Mouse (Mus musculus) central nervous system, embryonic 14 days (tissue): ENCODE data around the gene Brwd1. TPM values are rescaled to one million over a fixed set of nuclear protein-coding genes. Genes with fewer than 3 reads are reported as not detected.

ENCODE experiments used
- polyA plus RNA-seq: library from polyadenylated mRNA; depleted of rRNA; stranded (reverse); fragments of >200 nt; gene quantifications from 2 replicates; pipeline ENCODE4 v1.2.3, GENCODE M21; 2012; rRNA removed

The Brwd1 gene
- polyA plus RNA-seq: 139 and 145 TPM in 2 replicates

DNA sequence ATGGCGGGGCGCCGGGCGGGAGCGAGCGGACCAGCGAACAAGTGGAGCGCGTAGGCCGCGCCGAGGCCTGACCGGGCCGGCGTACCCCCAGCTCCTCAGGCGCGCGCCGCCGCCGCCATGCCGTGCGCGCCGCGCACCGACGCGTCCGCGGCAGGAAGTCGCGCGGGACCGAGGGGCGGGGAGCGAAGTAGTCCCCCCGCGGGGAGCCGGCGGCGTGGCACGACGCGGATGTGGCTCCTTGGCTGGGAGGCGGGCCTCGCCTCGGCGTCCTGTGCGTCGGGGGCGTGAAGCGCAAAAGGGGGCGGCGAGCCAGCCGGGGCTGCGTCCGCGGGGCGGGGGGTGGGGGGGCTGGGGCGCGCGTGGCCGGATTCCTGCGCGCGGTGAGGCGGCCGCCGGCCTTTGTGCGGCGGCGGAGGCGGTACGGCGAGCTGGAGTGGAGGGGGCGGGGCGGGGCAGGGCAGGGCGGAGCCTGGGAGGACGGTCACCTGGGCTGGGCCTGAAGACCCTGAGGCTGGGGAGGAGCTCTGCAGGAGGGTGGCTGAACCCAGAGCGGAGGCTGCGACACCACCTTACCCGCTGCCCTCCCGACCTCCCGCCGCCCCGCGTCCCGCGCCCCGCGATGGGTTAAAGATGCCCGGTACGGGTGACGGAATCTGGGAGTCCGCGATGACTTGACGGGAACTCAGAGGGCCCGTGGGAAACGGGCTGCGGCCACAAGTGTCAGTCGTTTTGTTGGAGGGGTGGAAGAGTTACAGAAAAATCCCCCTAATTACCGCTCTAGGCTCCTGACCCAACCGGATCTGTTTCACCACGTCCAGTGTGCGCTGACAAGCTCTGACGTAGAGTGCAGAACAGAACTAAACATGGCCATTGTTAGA is at the start of gene Brwd1:
TSS of gene Brwd1 (minus strand) at position 226 of the 878 bp plus-strand sequence.

DNA sequence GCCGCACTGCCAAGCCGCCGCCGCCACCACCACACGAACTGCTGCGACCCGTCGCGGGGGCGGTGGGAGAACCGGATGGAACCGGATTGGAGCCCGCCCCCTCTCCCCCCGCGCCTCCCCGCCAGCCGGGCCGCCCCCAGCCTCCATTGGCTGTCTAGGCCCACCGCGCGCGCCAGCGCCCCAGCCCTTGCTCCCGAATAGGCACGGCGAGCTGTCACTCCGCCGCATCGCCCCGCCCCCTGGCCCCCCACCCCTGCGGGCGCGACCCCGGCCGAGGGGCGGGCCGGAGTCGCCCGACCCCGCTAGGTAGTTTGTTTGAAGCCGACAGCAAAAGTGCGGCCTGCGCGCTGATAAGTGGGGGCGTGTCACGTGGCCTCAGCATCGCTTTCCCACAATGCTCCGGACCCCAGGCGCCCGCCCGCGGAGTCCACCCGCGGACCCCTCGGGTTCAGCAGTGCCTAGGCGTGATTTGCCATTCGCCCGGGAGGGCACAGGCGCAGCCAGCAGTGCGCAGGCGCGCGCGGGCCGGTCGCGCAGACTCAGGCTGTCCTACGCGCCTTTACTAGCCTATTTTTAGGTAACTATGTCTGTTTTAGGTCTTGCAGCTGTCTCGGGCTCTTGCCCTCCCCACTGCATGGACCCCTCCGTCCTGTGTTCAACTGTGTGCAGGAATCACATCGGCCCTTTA is 45.5 kb upstream of the Brwd1 start, which contains the start of gene Hmgn1:
TSS of gene Hmgn1 (minus strand) at position 73 of the 688 bp plus-strand sequence.

DNA sequence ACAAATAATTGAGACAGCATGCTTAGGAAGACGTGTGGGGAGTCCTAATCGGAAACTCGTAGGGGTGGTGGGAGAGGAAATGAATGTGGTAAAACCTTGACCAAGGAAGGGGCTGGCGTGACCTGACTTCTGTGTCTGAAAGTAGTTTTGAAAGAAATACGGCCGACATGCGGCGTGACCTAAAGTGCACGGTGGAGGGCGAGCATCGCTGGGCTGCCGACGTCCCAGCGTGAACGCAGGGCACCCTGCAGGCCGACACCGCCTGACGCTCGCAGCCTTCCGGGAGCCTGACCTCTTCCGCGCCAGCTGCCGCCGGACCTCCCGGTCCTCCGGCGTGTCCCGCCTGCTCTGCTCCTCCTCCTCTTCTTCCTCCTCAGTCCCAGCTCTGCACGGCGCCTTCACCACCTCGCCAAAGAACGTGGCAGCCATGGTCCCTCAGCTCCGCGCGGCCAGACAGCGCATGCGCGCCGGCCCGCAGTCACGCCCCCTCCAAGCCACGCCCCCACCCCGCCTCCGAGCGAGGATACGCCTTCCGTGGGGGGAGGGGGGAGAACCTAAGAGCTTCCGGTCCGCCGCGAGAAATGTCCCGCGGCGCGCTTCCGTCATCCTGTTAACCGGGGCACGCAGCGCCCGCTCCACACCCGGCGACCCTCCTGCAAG is 91.7 kb downstream of the Brwd1 start, which contains the start of gene Psmg1:
TSS of gene Psmg1 (minus strand) at position 499 of the 660 bp plus-strand sequence.

Other genes starting within 250 kb of the Brwd1 start
- 49.8 and 56.1 TPM in 2 replicates for gene Psmg1, start 91.6 kb downstream of the Brwd1 start, polyA plus RNA-seq
- gene Hmgn1, start 45.2 kb upstream of the Brwd1 start, polyA plus RNA-seq: 349 and 377 TPM in 2 replicates
- 144 and 149 TPM in 2 replicates for gene Wrb, start 62.9 kb upstream of the Brwd1 start, polyA plus RNA-seq
- 2.1 and 2.2 TPM in 2 replicates for gene Lca5l, start 109.7 kb upstream of the Brwd1 start, polyA plus RNA-seq
- gene Sh3bgr, start 117.9 kb upstream of the Brwd1 start, polyA plus RNA-seq: 1.6 and 6.0 TPM in 2 replicates
- 1.6 and 1.9 TPM in 2 replicates for gene B3galt5, start 153.3 kb upstream of the Brwd1 start, polyA plus RNA-seq